ENCODE assay signal across 11 mouse cellular contexts in genomic region chr8:77440324-77440880, GRCm38 (mm10).
DNase-seq lines count a peak whose midpoint lies in the region; ATAC-seq and TF ChIP-seq lines count a peak whose summit lies in the region.
"Had no signal": no experiment of that assay in that cellular context is flagged by ENCODE, and none has a peak within 500 bp of the region (broad histone marks: within the 10 kb centered on the region; RNA-seq: fewer than 3 reads in every experiment).

No protein-coding gene starts in this region.

- H3K4me1 ChIP-seq in kidney, adult 2 months (ENCODE audit: control insufficient read depth, insufficient read depth, low read length): peaks cover 14% of the 10 kb centered on the region
- peaks cover 30% of the 10 kb centered on the region; the same call in 1 of the 2 replicates for H3K4me1 ChIP-seq in stomach, embryonic 16.5 days (ENCODE audit: control insufficient read depth, insufficient read depth, low read length)
- H3K4me1 ChIP-seq in midbrain, embryonic 16.5 days (ENCODE audit: control insufficient read depth, insufficient read depth, low read length): no peaks in the 10 kb centered on the region; the same call in 1 of the 2 replicates

- ATAC-seq in CD4-positive, CD25-positive, alpha-beta regulatory T cell, adult 4 months: no peak
- no peak for ATAC-seq in stomach, embryonic 16.5 days (ENCODE audit: insufficient read depth, low FRiP score)
- ATAC-seq in midbrain, embryonic 16.5 days: no peak
- ATAC-seq: forebrain, embryonic 14.5 days had no signal

- no peaks in the 10 kb centered on the region for H3K27me3 ChIP-seq in kidney, adult 2 months (replicated peaks; ENCODE audit: control insufficient read depth, insufficient read depth, low read length)
- H3K27me3 ChIP-seq in stomach, embryonic 16.5 days (ENCODE audit: control insufficient read depth, insufficient read depth, low read length): no peaks in the 10 kb centered on the region
- no peaks in the 10 kb centered on the region for H3K27me3 ChIP-seq in midbrain, embryonic 16.5 days (ENCODE audit: control insufficient read depth, insufficient read depth, low read depth, low read length)
- H3K27me3 ChIP-seq: heart, embryonic 15.5 days; liver, embryonic 13.5 days had no signal

- no peaks in the 10 kb centered on the region for H3K36me3 ChIP-seq in kidney, adult 2 months (ENCODE audit: control insufficient read depth, insufficient read depth, low read length)
- no peaks in the 10 kb centered on the region for H3K36me3 ChIP-seq in stomach, embryonic 16.5 days (ENCODE audit: control insufficient read depth, insufficient read depth, low read length)
- H3K36me3 ChIP-seq in midbrain, embryonic 16.5 days (ENCODE audit: control insufficient read depth, insufficient read depth, low read length): no peaks in the 10 kb centered on the region
- H3K36me3 ChIP-seq: heart, embryonic 15.5 days; liver, embryonic 13.5 days had no signal

- H3K4me3 ChIP-seq in kidney, adult 2 months (ENCODE audit: insufficient read depth, low read depth, low read length): no peak overlapping the region
- H3K4me3 ChIP-seq in stomach, embryonic 16.5 days (replicated peaks; ENCODE audit: low read length): no peak overlapping the region
- no peak overlapping the region for H3K4me3 ChIP-seq in midbrain, embryonic 16.5 days (ENCODE audit: low read depth, low read length)
- H3K4me3 ChIP-seq: heart, embryonic 15.5 days; liver, embryonic 13.5 days had no signal

- TF ChIP-seq CTCF in kidney, adult 2 months (conservative IDR thresholded peaks at IDR 0.05; ENCODE audit: insufficient read depth, insufficient read length, low read depth, low read length): peak; percentile 36; the same call in 1 of the 2 replicates

- DNase-seq in CD4-positive, CD25-positive, alpha-beta regulatory T cell, adult 2 months (ENCODE audit: low read depth, low spot score): peak; percentile 12
- peak; percentile 67 for DNase-seq in kidney, adult 2 months
- DNase-seq in kidney, adult 11 months: no peak
- DNase-seq in right cerebral cortex, postnatal 4 days: peak; percentile 50
- DNase-seq in right cerebral cortex, postnatal 36 days (ENCODE audit: low spot score in 2 of 2): no peak
- DNase-seq: liver, embryonic 13.5 days had no signal

- no peaks in the 10 kb centered on the region for H3K9me3 ChIP-seq in stomach, embryonic 16.5 days (replicated peaks; ENCODE audit: control insufficient read depth, low read length)
- H3K9me3 ChIP-seq in midbrain, embryonic 16.5 days (replicated peaks; ENCODE audit: control insufficient read depth, low read length, poor library complexity, severe bottlenecking): no peaks in the 10 kb centered on the region
- H3K9me3 ChIP-seq: heart, embryonic 15.5 days; liver, embryonic 13.5 days had no signal

- 71% methylated on average over 6 of the region's 6 CpGs for WGBS in kidney, adult 2 months
- WGBS in stomach, embryonic 16.5 days: 80% methylated on average over 6 of the region's 6 CpGs
- WGBS in midbrain, embryonic 16.5 days: 87% methylated on average over 6 of the region's 6 CpGs

- H3K27ac ChIP-seq in kidney, adult 2 months (ENCODE audit: insufficient read depth, low read depth, low read length): peak overlapping the region; percentile 10; the same call in 1 of the 2 replicates
- 0 out of 2 replicates have a peak overlapping the region, but pooled peaks have one; percentile 10 for H3K27ac ChIP-seq in stomach, embryonic 16.5 days (ENCODE audit: low read length)
- no peak overlapping the region for H3K27ac ChIP-seq in midbrain, embryonic 16.5 days (ENCODE audit: low read length)
- H3K27ac ChIP-seq: heart, embryonic 15.5 days; liver, embryonic 13.5 days had no signal

- TF ChIP-seq POLR2A in kidney, adult 2 months (IDR thresholded peaks at IDR 0.05; ENCODE audit: low read depth, low read length): no peak

- H3K9ac ChIP-seq in stomach, embryonic 16.5 days (ENCODE audit: low read length): no peak overlapping the region
- H3K9ac ChIP-seq in midbrain, embryonic 16.5 days (ENCODE audit: low read depth, low read length): no peak overlapping the region
- H3K9ac ChIP-seq: heart, embryonic 15.5 days; liver, embryonic 13.5 days had no signal

- H3K4me2 ChIP-seq in stomach, embryonic 16.5 days (ENCODE audit: low read depth, low read length): no peak overlapping the region
- no peak overlapping the region for H3K4me2 ChIP-seq in midbrain, embryonic 16.5 days (ENCODE audit: low read length)
- H3K4me2 ChIP-seq: heart, embryonic 15.5 days; liver, embryonic 13.5 days had no signal

Comparison
In these comparisons a context has a peak if more than half of its experiments do, and no peak if none do; other contexts are left out.
1. DNase-seq: peak in CD4-positive, CD25-positive, alpha-beta regulatory T cell, adult 2 months (single experiment), kidney, adult 2 months (single experiment) and right cerebral cortex, postnatal 4 days (single experiment); none in kidney, adult 11 months (single experiment) and right cerebral cortex, postnatal 36 days (0 of 2).